Mouse (Mus musculus): ENCODE data around the gene Pard3.

DNA sequence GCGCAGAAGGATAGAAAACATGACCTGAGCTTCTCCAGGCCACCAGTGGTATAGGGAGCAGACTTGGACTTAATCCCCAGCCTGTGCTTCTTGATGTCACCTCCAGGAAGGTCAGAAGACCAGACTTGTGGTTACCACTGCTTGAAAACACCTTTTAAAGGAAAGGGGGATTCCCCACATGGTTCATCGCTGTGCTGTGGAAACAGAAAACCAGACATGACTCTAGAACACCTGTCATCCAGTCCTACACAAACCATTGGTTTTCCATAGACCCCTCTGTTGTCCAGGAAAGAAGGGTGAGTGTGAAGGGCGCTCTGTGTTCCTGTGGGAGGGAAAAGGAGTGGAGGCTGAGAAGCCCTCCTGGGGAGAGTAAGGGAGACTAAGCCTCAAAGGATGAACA is 591.9 kb downstream of the Pard3 start:
- no peak for TF ChIP-seq CTCF (IDR thresholded peaks at IDR 0.05; ENCODE audit: low read depth)
- no peak for TF ChIP-seq EP300 (IDR thresholded peaks at IDR 0.05; ENCODE audit: low read depth)
